Mouse (Mus musculus) kidney, adult 2 months (tissue): ENCODE measurements around the gene Crb3. TPM values are rescaled to one million over a fixed set of nuclear protein-coding genes. Genes with fewer than 3 reads are reported as not detected.
A peak's percentile ranks its signal among the peaks of the same experiment; 100 is the strongest.
"Not testable (repeated sequence)": the region's sequence is repeated elsewhere in the genome, so short reads cannot be mapped to it uniquely, and the experiment has no call there.

Experiments used
- DNase-seq: peaks from one replicate; pipeline ENCODE4 v3.0.0; 2021
- H3K27ac ChIP-seq: fragments of 200-500 bp; 2 replicates; pipeline ENCODE4 v1.5.1; 2012; ENCODE audit warnings: low read depth, low read length, control low read depth, inconsistent platforms; ENCODE audit not compliant: insufficient read depth
- H3K27me3 ChIP-seq: fragments of 200-500 bp; replicated peaks from 2 replicates; pipeline ENCODE4 v1.6.1; 2012; ENCODE audit warnings: mild to moderate bottlenecking, moderate library complexity, low read length, inconsistent platforms; ENCODE audit not compliant: control insufficient read depth, insufficient read depth
- H3K36me3 ChIP-seq: fragments of 200-500 bp; 2 replicates; pipeline ENCODE4 v1.6.1; 2012; ENCODE audit warnings: mild to moderate bottlenecking, moderate library complexity, low read length, inconsistent platforms; ENCODE audit not compliant: control insufficient read depth, insufficient read depth
- H3K4me1 ChIP-seq: fragments of 200-500 bp; 2 replicates; pipeline ENCODE4 v1.6.1; 2011; ENCODE audit warnings: low read length; ENCODE audit not compliant: control insufficient read depth, insufficient read depth
- H3K4me3 ChIP-seq: fragments of 200-500 bp; 2 replicates; pipeline ENCODE4 v1.5.1; 2011; ENCODE audit warnings: mild to moderate bottlenecking, low read depth, low read length, control low read depth; ENCODE audit not compliant: insufficient read depth
- CTCF ChIP-seq: fragments of 200-500 bp; conservative IDR thresholded peaks from 2 replicates; pipeline ENCODE4 v1.5.1; 2011; ENCODE audit warnings: low read depth, mild to moderate bottlenecking, control low read depth, low read length, moderate library complexity, mixed read lengths; ENCODE audit not compliant: insufficient read depth, insufficient read length
- POLR2A ChIP-seq: fragments of 200-500 bp; IDR thresholded peaks from one replicate; pipeline ENCODE4 v1.6.1; 2011; ENCODE audit warnings: low read depth, low read length, control low read depth
- WGBS: fragments of 180-500 bp; shearing (Covaris S2); methylation state at CpG from one replicate; pipeline ENCODE4 v1.1.7; 2018; 5-methylcytosine and 5-hydroxymethylcytosine counted together
- polyA plus RNA-seq: library from polyadenylated mRNA; depleted of rRNA; stranded (reverse); fragments of >200 nt; gene quantifications from 2 replicates; pipeline ENCODE4 v1.2.3, GENCODE M21; 2012

Gene Crb3
- polyA plus RNA-seq, 1 experiment = 110 TPM

DNA sequence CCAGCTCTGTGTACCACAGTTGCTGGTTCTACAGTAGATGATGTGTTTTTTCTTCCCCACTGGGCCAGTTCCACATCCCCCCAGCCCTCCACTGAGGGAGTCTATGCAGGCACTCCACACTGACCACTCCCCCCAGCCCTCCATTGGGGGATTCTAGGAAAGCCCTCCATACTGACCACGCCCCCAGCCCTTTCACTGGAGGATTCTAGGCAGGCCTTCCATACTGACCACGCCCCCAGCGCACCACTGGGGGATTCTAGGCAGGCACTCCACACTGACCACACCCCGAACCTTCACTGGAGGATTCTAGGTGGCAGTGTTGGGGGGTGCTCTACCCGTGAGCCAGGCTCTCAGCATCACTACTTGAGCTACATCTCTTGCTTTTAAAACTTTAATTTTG lies 11.5 kb upstream of the Crb3 start:
- H3K36me3 ChIP-seq = no peaks in the 10 kb centered on the region; the same call in 1 of the 2 replicates
- DNase-seq = no peak
- no peak overlapping the region for H3K4me3 ChIP-seq
- H3K4me1 ChIP-seq = no peaks in the 10 kb centered on the region
- H3K27me3 ChIP-seq = no peaks in the 10 kb centered on the region
- 63% methylated on average over 5 of the region's 5 CpGs for WGBS
- TF ChIP-seq CTCF = no peak
- TF ChIP-seq POLR2A = no peak
- H3K27ac ChIP-seq = no peak overlapping the region

DNA sequence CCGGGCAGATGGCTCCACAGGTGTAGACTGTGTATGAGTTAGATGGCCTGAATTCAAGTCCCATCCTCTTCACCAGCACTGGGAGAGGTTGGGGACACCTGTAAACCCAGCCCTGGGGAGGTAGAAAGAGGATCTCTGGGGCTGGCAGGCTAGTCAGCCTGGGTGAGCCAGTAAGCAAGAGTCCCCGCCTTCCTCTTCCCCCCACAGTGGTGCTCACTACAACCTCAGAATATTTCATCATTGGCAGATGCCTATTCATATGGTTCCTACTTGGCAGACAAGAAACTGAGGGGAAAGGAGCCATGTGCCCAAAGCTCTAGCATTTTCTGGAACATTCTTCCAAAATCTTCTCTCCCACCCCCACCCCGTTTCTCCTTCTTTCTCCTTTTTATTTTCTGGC lies 10.1 kb upstream of the Crb3 start:
- no peak overlapping the region for H3K27ac ChIP-seq
- DNase-seq = no peak
- no peaks in the 10 kb centered on the region for H3K27me3 ChIP-seq
- WGBS = 88% methylated on average over 3 of the region's 3 CpGs
- TF ChIP-seq CTCF (no peak), POLR2A (no peak)
- H3K4me3 ChIP-seq = no peak overlapping the region
- no peaks in the 10 kb centered on the region for H3K4me1 ChIP-seq
- H3K36me3 ChIP-seq = no peaks in the 10 kb centered on the region; the same call in 1 of the 2 replicates

DNA sequence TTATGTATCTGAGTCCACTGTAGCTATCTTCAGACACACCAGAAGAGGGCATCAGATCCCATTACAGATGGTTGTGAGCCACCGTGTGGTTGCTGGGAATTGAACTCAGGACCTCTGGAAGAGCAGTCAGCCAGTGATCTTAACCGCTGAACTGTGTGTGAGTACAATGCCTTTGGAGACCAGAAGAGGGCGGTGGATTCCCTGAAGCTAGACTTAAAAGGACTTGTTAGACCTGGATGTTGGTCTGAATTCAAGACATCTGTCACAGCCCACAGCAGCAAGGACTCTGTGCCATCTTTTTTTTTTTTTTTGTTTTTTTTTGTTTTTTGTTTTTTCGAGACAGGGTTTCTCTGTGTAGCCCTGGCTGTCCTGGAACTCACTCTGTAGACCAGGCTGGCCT lies 7.2 kb upstream of the Crb3 start:
- 0 out of 2 replicates have a peak, but pooled peaks have one; percentile 16 for TF ChIP-seq CTCF
- DNase-seq = peak; percentile 24
- H3K4me3 ChIP-seq, H3K4me1 ChIP-seq, H3K27me3 ChIP-seq, H3K27ac ChIP-seq, H3K36me3 ChIP-seq: not testable (repeated sequence)
- 79% methylated on average over 4 of the region's 4 CpGs for WGBS

DNA sequence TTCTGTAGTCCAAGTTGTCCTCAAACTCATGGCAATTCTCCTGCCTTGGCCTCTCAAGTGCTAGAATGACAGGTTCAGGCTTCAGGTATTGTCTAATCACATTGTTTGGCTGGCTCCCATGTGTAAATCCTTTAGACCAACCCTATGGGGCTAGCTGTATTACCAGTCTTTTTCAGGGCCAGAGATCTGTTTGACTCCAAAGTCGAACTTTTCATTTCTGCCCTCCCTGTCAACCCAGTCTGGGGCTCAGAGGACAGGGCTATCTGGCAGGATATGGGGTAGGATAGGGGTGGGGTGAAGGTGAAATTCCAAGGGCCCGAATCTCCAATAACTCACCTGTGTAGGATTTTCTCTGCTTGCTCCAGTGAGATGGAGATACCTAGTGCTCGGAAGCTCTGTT lies 2.7 kb upstream of the Crb3 start:
- Histone ChIP-seq H3K4me1 (peaks cover 5% of the 10 kb centered on the region; the same call in 1 of the 2 replicates), H3K4me3 (no peak overlapping the region), H3K27me3 (no peaks in the 10 kb centered on the region), H3K27ac (no peak overlapping the region), H3K36me3 (no peaks in the 10 kb centered on the region; the same call in 1 of the 2 replicates)
- DNase-seq = no peak
- TF ChIP-seq CTCF (no peak), POLR2A (no peak)
- WGBS = 82% methylated on average over 3 of the region's 3 CpGs

DNA sequence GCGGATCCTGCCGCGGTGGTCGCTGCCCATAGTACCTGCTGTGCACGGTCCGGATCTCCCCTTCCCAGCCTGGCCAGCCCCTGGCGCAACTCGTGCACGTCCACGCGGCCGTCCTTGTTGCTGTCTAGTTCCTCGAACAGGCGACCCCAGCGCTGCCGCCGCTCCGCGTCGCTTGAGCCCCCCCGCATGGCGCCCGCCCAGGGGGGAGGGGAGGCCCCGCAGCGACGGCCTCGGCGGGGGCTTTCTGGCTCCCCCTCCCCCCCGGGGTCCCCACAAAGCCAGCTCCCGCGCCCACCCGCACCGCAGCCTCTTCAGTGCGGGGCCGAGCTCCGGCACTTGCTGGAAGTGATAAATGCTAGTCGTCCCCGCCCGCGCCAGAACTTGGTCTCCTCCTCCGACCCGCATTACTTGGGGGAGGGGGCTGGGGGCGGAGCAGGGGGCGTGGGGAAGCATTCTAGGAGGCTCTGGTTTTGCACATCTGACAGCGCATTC lies 627 bp downstream of the Crb3 start, which contains the start of gene Slc25a23:
Gene Slc25a23 (minus strand): TSS at position 378 of the 492 bp plus-strand sequence.
- H3K36me3 ChIP-seq = no peaks in the 10 kb centered on the region
- H3K4me1 ChIP-seq = peaks cover 6% of the 10 kb centered on the region; the same call in 1 of the 2 replicates
- peak within 1 kb of the TSS; percentile 93 for H3K27ac ChIP-seq
- TF ChIP-seq POLR2A (no peak), CTCF (no peak)
- H3K4me3 ChIP-seq = peak within 1 kb of the TSS; percentile 88
- no peaks in the 10 kb centered on the region for H3K27me3 ChIP-seq
- DNase-seq = peak; percentile 75
- WGBS = under 1% methylated on average over 44 of the region's 45 CpGs

DNA sequence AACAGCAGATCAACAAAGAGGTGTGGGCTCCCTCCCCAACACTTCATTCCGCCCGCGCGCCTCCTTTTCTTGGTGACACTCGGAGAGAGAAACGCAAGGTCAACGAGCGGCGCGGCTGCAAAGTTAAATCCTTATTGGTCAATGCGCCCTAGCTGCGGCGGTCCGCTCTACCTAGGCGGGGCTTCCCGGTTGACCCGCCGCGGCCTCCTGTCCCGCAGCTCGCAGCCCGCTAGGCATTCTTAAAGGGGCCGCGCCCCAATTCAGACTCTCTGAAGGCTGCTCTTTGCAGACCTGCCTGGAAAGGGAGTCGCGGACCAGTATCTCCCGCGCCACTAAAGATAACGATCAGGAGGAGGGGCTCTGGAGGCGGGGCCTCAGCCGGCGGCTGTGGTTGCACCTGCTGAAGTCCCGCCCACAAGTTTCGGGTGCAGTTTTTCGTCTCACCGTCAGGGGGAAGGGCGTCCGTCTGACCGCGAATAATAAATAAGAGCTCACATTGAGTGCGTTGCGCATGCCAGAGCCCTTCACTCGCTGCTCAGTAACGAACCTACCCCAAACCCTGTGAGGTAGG lies 1.4 kb downstream of the Crb3 start:
- H3K4me3 ChIP-seq = peak overlapping the region; percentile 88
- peak overlapping the region; percentile 93 for H3K27ac ChIP-seq
- H3K27me3 ChIP-seq = no peaks in the 10 kb centered on the region
- peaks cover 6% of the 10 kb centered on the region; the same call in 1 of the 2 replicates for H3K4me1 ChIP-seq
- H3K36me3 ChIP-seq = peaks cover 2% of the 10 kb centered on the region; the same call in 1 of the 2 replicates
- DNase-seq = peak; percentile 98
- WGBS = under 1% methylated on average over 44 of the region's 44 CpGs
- TF ChIP-seq CTCF (peak; percentile 75), POLR2A (peak; percentile 3)

DNA sequence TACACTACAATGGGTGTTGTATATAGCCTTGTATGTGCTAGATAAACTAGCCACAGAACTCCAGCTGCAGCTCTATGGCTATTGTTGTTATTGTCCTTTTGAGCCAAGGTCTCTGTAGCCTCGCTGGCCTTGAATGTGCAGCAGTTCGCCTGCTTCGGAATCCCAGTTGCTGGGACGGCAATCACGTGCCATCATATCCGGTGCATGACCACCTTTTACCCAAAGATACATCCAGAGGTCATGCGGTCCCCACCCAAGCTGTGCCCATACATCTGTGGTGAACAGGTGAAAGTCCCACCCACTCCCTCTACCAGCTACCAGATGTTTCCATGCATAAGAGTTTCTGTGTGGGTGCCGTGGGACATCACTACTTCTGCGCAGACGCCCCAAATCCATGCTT lies 2.2 kb downstream of the Crb3 start:
- Histone ChIP-seq H3K36me3 (peaks cover 4% of the 10 kb centered on the region; the same call in 1 of the 2 replicates), H3K4me1 (peaks cover 6% of the 10 kb centered on the region; the same call in 1 of the 2 replicates), H3K27ac (no peak overlapping the region; the same call in 1 of the 2 replicates), H3K27me3 (no peaks in the 10 kb centered on the region), H3K4me3 (no peak overlapping the region)
- TF ChIP-seq CTCF (no peak), POLR2A (no peak)
- WGBS = 35% methylated on average over 10 of the region's 10 CpGs
- DNase-seq = peak; percentile 7
